Mouse (Mus musculus) spleen, postnatal 10 days (tissue): Measurements from ENCODE around the gene Hspb7.

Experiments
- DNase-seq, 2 experiments: peaks; one replicate each; pipeline ENCODE4 v3.0.0; 2021 to 2022; ENCODE audit warnings: low spot score in 2 of 2

The Hspb7 gene

DNA sequence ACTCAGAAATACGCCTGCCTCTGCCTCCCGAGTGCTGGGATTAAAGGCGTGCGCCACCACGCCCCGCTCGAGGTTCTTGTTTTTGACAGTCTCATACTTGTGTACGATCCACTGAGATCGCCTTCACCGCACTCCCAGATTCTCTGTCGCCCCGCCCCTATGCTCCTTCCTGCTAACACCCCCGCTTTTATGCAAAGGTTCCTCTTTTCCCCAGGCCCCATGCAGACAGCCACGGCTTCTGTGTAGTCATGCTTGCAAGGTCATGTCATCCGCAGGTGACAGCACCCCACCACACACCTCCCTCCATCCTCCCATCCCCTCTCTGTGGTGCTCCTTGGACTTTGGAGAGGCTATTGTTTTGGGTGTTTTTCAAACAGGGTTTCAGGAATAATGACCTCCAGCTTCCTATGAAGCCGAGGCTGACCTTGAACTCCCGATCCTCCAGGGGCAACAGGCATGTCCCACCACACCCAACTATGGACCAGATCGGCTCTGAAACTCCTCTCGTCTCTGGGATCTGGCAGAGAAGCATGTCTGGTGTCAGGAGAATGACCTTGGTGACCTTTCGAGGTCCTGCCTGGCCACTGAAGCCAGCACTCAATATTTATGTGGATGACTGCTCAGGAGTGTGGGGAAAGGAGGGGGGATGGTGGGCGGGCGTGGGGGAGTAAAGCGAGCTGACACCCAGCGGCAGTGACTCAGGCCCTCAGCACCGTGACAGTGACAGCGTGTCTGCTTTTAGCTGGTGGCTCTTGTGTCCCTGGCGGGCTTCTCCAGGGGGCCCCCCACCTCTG is 984 bp upstream of the Hspb7 start:
- peak in 1 of 2 experiments; percentile 50 for DNase-seq

DNA sequence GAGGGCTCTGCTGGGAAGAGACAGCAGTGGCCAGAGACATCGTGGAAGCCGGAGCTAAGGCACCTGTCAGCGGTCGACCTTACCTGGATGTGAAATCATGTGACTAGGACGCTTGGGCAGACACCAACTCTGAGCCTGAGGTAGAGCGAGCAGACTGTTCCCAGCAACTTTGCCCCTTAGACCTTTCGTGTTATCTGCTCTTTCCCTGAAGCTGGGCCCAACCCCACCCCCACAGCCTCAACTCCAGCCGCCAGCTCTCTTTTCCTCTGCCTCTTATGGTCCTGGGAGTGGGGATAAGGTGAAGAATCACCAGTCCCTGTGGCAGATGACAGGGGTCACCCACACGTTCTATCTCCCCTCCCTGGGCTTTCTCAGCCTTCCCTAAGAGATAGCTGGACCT is 307 bp downstream of the Hspb7 start:
- DNase-seq = no peak

DNA sequence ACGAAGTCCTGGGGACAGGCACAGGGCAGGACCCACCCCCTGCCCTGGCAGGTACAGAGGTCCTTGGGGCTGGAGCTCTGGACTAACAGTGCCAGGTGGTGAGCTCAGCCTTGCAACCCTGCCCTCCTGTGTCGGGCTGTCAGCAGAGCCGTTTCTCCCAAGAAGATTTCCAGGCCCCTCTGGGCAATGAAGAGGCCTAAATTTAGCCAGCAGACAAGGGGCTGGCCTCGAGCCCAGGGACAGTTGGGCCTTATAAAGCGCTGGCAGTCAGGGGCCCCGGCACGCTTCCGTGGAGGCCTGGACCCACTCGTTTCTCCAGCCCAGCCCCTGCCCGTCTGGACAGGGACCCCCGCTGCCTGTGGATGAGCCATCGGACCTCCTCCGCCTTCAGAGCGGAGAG is 844 bp downstream of the Hspb7 start:
- DNase-seq = no peak

DNA sequence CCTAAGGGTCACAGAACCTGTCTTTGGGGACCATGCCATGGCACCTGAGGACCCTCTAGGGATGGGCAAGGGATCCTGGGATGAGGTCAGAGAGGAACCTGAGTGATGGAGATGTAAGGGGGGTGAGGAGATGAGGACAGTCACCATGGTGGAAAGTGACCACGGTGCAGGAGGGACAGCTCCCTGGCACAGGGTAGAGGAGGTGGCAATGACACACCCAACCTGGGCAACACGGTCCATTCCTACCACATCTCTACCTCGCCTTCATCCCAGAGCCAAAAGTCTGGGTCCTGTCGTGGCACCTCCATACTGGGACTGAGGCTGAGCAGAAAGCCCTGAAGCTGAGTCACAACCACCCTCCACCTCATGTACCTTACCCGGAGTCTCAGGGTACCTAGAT is 2.3 kb downstream of the Hspb7 start:
- no peak for DNase-seq

DNA sequence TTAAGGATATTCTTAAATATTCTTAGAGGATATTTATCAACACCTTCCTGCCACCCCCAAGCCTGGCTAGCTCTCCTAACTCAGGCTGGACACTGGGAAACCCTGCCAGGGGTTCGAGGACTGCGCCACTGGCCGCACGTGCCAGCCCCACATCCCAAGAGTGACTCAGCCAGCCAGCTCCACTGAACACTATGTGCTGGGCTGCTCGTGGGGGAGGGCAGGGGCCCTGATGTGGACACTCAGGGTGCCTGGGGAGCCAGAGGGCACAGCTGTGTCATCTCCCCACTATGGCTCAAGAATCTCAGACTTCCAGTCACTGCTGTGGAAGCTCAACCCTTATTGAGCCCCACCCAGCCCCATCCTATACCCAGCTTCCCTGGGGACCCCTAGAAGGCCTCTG is 2.7 kb downstream of the Hspb7 start:
- DNase-seq = no peak

DNA sequence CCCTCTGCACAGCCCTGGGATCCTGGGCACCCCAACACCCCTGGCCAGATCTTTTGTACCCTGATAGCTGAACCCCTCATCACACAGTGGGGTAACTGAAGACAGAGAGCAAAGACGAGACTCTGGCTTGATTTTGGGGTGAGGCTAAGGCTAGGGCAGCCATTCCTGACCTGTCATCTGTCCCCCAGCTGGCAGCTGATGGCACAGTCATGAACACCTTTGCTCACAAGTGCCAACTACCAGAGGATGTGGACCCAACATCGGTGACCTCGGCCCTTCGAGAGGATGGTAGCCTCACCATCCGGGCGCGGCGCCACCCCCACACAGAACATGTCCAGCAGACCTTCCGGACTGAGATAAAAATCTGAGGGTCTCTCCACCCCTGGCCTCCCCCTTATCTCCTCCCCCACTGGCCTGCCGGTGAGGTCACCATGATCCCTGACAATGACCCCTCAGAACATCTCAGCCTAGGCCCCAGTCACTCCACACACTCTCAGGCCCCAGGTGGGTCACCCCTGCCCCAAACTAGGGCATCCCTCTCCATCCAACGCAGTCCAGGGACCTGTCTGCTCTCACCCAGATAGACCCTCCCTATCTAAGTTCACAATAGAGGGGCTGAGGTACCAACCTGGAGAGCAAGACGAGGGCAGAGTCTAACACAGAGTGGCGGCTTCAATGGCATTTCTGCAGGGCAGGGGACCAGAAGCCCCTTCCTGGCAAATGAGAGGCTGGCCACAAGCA is 3.3 kb downstream of the Hspb7 start:
- no peak for DNase-seq

DNA sequence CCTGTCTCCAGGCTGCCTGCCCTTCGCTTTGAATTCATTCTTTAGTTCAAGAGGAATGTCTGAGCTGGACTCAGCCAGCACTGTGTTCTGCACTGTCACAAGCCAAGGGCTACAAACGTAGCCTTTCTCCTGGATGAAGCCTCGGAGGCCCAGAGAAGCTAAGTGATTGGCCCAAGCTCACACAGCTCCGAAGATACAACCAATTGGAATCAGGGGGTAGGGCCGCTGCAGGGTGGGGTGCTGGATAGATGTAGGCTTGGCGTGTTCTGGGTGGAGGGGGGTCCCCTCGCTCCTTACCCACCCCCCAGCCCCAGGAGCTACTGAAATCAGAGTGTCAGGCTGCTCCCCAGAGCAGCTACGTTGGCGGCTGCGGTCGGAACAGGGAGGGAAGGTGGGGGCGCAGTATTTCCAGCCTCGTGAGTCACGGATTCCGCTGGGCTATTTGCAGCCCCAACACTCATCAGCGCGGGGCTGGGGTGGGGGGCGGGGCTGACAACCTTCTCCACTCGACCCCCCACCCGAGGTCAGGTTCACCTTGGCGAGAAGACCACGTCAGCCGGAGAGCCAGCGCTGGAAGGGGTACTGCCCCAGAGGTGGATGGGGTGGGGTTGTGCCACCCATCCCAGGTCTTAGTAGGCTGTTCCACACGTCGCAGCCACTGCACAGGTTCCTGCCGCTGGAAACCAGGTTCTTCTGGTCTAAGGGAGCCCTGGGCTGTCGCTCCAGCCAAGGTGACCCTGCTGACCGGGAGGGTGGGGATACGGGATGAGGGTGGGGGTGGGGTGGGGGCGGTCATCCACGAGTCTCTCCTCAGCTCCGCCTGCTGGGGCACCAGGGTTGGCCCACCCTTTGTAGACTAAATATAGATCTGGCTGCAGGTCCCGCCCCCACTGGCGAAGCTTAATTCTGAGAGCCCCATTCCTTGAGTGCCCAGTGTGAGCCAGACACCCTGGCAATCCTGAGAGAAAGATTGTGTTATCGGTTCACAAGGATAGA is 5.2 kb downstream of the Hspb7 start:
- DNase-seq = no peak

DNA sequence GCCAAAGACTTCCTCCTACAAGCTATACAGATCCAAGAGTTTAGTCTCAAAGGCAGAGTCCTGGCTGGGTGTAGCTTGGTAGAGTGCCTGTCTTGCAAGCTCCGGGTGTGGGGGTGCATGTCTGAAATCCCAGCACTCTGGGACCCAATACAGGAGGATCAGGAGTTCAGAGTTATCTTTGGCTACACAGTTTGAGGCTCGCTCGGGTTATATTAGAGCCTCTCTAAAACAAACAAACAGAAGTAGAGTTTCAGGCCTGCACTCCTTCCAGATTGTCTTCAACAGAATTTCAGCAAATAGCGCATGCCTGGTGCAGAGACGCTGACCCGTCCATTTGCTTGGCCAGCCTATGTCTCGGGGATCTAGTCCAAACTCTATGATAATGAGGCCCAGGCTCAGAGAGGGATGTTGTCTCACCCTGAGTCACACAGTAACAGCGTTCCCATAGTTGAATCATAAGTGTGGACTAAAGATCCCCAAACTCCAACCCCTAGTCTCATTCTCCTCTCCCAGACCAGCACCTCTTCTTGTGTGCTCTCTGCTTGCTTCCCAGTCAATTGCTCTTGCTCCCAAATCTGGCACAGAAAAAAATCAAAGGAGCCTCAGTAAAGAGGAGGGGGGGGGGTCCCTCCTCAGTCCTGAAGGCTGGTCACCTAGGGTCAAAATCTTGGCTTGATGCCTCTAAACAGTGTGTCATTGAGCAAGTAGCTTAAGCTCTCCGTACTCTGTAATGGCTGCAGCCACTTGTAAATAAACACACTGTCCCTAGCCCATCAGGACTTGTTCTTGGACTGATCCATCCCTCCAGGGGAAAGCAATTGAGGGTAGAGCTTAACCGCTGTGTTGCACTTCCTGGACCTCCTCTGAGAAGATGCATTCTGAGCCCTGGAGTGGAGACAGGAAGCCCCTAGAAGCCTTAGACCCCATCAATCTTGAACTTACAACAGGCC is 6.5 kb downstream of the Hspb7 start:
- no peak for DNase-seq

DNA sequence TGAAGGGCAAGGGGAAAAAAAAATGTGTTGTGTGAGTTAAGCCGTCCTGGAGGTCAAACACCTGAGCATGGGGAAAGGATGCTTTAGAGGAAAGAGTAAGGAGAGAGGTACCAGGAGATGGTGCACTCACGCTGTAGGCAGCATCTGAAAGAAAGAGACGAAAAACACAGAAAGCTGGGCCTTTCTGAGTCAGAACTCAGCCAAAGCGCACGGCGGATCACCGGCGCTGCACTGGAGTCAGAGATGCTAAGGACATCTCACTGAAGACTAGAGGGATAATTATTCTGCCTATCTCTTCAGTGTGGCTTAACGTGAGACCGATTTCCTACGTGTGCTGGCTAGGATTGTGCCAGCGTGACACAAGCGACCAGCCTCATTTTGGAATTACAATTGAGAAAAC is 7.3 kb downstream of the Hspb7 start:
- no peak for DNase-seq

DNA sequence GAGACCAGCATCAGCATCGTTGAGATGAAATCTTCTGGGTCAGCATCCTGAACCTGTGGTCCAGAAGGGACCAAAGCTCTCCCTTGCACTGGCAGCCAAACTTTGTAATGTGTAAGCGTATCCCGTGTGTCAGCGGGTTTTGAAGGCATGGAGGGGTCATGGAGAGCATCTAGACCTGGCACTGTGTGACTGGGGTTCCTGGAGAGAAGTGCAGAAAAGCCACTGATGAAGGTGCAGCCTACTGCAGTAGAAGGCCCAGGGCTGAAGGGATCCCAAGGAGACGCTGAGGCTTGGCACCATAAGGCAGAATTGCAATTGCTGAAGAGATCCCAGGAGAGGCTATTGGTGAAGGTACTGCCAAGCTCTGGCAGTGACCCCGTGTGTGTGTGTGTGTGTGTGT is 8.8 kb downstream of the Hspb7 start:
- DNase-seq = no peak

DNA sequence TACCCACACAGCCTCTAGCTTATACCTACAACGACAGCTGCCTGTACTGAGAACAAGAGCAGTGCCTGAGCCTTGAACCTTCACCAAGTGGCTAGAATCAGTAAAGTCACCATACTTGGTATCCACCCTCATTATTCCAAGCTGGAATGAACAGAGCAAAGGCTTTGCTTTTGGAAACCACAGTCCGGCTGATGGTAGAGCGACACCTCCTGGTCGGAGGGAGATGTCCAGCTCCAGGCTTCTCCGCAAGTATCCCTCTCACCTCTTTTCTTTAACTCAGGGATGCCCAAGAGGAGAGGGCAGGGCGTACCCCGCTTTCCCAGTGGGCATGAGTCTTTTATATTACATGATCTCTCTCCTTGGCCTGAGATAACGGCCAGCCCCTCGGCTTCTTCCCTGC is 9.3 kb downstream of the Hspb7 start:
- no peak for DNase-seq

DNA sequence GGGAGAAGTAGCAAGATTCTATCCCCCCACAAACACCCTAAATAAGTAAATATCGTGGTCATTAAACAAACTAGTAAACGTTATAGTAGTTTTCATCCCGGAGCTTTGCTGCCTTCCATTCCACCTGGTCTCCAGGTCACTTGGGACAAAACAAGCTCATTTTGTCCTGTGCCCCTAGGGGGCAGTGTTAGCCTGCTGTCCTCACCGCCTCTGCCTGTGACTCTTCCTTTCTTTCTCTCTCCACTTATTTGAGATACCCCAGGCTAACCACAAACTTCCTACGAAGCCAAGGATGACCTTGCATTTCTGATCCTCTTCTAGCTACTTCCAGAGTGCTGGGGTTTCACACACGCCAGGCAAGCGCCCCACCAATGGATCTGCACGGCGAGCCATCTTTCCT is 10.4 kb downstream of the Hspb7 start:
- DNase-seq = peak; percentile 63 to 78

DNA sequence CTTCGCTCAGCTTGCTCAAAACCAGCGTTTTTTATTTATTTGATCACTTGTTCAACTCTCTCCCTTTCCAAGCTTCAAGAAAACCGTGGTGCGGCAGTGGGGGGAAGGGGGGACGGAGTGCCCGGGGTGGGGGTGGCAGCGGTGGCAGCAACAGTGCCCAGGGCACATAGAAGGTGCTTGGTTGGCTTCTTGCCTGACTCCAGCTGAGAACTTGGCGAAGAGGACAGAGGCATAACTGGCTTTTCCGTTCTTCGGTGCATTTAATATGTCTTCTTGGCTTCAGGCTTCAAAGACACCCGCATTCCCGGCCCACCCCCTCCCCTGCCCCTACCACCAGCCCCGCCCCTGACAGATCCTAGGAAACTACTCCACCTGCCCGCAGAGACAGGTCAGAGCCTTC is 12.1 kb downstream of the Hspb7 start:
- DNase-seq = no peak

DNA sequence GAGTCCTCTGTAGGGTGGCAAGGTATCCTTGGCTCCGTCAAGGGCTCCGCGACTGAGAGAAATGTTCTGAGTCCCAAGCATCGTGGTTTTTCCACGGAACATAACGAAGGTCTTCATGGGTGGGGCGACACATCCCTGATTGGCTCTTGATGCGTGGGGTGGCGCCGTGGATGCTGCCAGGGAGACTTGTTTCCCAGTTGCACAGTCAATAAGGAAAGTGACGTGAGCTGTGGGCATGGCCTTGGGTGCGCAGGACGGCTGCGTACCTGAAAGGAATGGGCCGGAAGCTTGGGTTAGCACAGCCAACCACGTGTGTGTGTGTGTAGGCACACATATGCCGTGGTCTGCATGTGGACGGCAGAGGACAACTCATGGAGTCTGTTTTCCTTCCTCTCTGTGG is 12.6 kb downstream of the Hspb7 start:
- no peak for DNase-seq

DNA sequence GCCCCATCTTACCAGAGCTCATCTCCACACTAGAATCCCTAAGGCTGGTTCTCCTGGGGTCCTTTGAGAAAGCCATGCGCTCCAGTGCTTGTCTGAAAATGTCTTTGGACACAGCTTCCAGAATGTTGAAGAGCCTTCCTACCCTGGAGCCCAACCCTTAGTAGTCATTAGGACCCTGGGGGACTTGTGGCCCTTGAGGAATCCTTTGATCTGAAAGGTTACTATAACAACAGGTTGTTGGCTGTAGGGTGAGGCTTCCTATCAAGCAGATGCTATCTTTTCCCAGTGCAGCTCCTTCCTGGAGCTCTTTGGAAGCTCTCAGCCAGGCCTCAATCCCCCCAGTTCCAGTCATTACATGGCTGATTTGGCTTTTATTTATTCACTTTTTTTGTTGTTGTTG is 15.4 kb downstream of the Hspb7 start, which contains the start of gene Srarp:
Gene Srarp, minus strand, starts transcription at position 132 of the 400 bp plus-strand sequence.
- DNase-seq = no peak

DNA sequence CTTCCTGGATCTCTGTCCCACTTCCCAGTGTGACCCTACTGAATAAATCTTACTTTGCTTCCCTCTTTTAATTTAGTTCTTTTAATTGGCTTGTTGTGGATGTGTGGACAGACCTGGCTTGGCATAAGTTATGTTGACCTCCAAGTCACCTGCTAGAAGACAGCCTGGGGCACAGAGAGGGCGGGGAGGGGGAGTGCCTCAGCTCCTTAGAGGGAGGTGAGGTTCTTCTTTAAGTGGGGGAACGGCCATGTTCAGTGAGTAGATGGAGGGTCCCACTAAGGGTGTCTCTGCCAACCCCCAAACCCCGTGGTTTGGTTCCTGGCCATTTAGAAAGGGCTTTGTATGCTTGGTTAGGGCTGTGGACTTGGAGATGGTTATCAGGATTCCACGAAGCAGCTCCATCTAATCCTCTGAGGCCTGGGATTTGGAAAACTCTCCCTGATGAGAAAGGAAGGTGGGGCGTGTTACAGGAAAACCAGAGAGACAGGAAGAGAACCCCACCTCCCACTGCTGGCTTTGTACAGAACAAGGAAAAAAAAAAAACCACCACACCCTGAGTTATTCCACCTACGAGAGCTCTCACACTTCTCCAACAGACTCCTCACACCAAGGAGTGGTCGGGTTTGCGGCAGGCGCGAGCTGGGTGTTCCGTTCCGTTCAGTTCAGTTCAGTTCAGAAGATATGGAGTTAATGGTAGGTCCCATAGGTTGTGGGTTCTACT is 18.7 kb downstream of the Hspb7 start:
- no peak for DNase-seq

DNA sequence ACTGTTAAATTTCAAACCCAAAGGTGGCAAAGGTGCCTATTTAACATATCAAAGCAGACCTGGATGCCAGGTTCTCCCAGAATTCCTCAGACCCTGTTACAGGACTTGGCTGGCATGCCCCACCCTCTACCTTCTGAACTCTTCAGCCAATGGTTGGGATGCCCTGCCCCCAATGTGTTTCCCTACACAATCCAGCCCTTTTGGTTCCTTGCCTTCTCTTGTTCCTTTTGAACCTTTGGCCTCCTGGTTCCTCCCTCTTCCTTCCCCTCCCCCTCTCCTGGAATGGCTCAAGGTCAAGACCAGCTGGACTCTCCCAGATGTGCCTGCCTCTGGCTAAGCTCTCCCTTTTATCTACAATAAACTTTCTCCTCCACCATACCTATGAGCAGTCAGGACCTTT is 20.3 kb downstream of the Hspb7 start:
- DNase-seq = no peak

DNA sequence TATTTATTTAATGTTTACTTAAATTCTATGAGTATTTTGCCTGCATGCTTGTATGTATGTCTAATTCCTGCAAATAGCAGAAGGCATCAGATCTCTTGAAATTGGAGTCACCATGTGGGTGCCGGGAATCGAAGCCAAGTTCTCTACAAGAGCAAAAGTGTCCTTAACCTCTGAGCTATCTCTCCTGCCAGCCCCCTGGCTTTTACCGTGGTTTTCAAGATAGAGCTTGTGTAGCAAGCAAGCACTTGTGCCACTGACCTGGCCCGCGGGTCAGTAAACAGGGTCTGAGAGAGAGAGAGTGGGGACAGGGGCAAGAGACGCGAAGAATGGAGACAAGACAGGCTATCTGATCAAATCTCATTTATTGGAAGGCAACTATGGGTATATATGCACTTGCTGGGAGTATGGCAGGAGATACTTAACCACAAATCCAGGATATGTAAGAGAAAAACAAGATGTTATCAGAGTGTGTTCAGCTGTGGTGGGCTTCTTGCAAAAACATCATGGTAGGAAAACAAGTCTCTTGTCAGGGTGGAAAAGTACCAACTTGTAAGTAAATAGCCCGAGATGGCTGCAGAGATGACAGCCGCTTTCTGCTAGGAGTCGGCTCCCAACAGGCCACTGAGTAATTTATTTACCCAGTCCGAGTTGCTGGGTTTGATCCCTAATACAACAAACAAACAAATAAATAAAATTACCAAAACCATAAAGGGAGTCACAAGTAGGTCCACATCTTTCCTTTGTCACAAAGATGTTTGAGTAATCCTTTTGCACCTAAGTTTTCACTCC is 23.3 kb downstream of the Hspb7 start:
- no peak for DNase-seq
